Mouse (Mus musculus) heart, embryonic 10.5 days (tissue): Measurements from ENCODE around the gene Stra6. TPM values are rescaled to one million over a fixed set of nuclear protein-coding genes. Genes with fewer than 3 reads are reported as not detected.
A peak's percentile ranks its signal among the peaks of the same experiment; 100 is the strongest.

Source experiments
- DNase-seq: peaks from one replicate; pipeline ENCODE4 v3.0.0-alpha.2; 2017; ENCODE audit warnings: low spot score
- H3K27ac ChIP-seq: fragments of 300-500 bp; sonication (generic); 2 replicates; pipeline ENCODE4 v1.5.1; 2016; ENCODE audit warnings: mild to moderate bottlenecking
- H3K27me3 ChIP-seq: fragments of 300-500 bp; sonication (generic); 2 replicates; pipeline ENCODE4 v1.6.1; 2016; ENCODE audit warnings: mild to moderate bottlenecking; ENCODE audit not compliant: poor library complexity, insufficient read depth, severe bottlenecking
- H3K36me3 ChIP-seq: fragments of 300-500 bp; sonication (generic); 2 replicates; pipeline ENCODE4 v1.6.1; 2016; ENCODE audit warnings: mild to moderate bottlenecking, moderate library complexity
- H3K4me1 ChIP-seq: fragments of 300-500 bp; sonication (generic); 2 replicates; pipeline ENCODE4 v1.6.1; 2016; ENCODE audit warnings: mild to moderate bottlenecking
- H3K4me3 ChIP-seq: fragments of 300-500 bp; sonication (generic); 2 replicates; pipeline ENCODE4 v1.5.1; 2016; ENCODE audit warnings: mild to moderate bottlenecking, moderate library complexity
- H3K9me3 ChIP-seq: fragments of 300-500 bp; sonication (generic); 2 replicates; pipeline ENCODE4 v1.6.1; 2016; ENCODE audit warnings: mild to moderate bottlenecking, moderate library complexity
- WGBS: fragments of 180-500 bp; shearing (Covaris S2); methylation state at CpG from one replicate; pipeline ENCODE4 v1.1.7; 2016; 5-methylcytosine and 5-hydroxymethylcytosine counted together
- polyA plus RNA-seq: library from polyadenylated mRNA; unstranded; fragments of >200 nt; fragmentation: Nextera tagmentation; extraction: Ambion mirVana; gene quantifications from 2 replicates; pipeline ENCODE4 v1.2.1, GENCODE M21; 2016

Gene Stra6
- polyA plus RNA-seq, 1 experiment from 2014 or later, result 16.3 TPM

GRCm38 (mm10) chr9:58086861-58087260 is 23.3 kb downstream of the Stra6 start:
- WGBS, result 61% methylated on average over 7 of the region's 7 CpGs
- H3K36me3 ChIP-seq, result no peaks in the 10 kb centered on the region
- DNase-seq, result no peak
- H3K4me1 ChIP-seq, result peaks cover 35% of the 10 kb centered on the region
- no peak overlapping the region for H3K27ac ChIP-seq
- no peak overlapping the region for H3K4me3 ChIP-seq
- H3K9me3 ChIP-seq, result no peaks in the 10 kb centered on the region
- peaks cover 68% of the 10 kb centered on the region for H3K27me3 ChIP-seq

- H3K27ac ChIP-seq, result no peak overlapping the region
- WGBS, result 65% methylated on average over 7 of the region's 7 CpGs
- H3K9me3 ChIP-seq, result no peaks in the 10 kb centered on the region
- peaks cover 35% of the 10 kb centered on the region for H3K4me1 ChIP-seq
- H3K36me3 ChIP-seq, result no peaks in the 10 kb centered on the region
- no peak for DNase-seq
- no peak overlapping the region for H3K4me3 ChIP-seq
- peaks cover 74% of the 10 kb centered on the region for H3K27me3 ChIP-seq
These were observed 23.9 kb downstream of the Stra6 start for GRCm38 (mm10) chr9:58087277-58087998.

GRCm38 (mm10) chr9:58091623-58092425 is 28.2 kb downstream of the Stra6 start:
- peaks cover 73% of the 10 kb centered on the region for H3K27me3 ChIP-seq
- WGBS, result 62% methylated on average over 4 of the region's 4 CpGs
- H3K27ac ChIP-seq, result no peak overlapping the region

GRCm38 (mm10) chr9:58092581-58093269 is 29.1 kb downstream of the Stra6 start:
- peaks cover 74% of the 10 kb centered on the region for H3K27me3 ChIP-seq
- no peaks in the 10 kb centered on the region for H3K9me3 ChIP-seq
- H3K4me3 ChIP-seq, result no peak overlapping the region
- no peaks in the 10 kb centered on the region for H3K36me3 ChIP-seq
- H3K27ac ChIP-seq, result no peak overlapping the region
- H3K4me1 ChIP-seq, result 0 out of 2 replicates have a peak, but pooled peaks cover 6% of the 10 kb centered on the region
- 70% methylated on average over 7 of the region's 7 CpGs for WGBS
- no peak for DNase-seq

More at GRCm38 (mm10) chr9:58091623-58092425, 28.2 kb downstream of the Stra6 start:
- peaks cover 10% of the 10 kb centered on the region; the same call in 1 of the 2 replicates for H3K4me1 ChIP-seq
- no peak for DNase-seq
- no peak overlapping the region for H3K4me3 ChIP-seq
- H3K36me3 ChIP-seq, result no peaks in the 10 kb centered on the region
- H3K9me3 ChIP-seq, result no peaks in the 10 kb centered on the region

GRCm38 (mm10) chr9:58093776-58094175 is 30.2 kb downstream of the Stra6 start:
- H3K27ac ChIP-seq, result no peak overlapping the region
- 59% methylated on average over 3 of the region's 3 CpGs for WGBS
- H3K9me3 ChIP-seq, result no peaks in the 10 kb centered on the region
- DNase-seq, result no peak
- peaks cover 72% of the 10 kb centered on the region for H3K27me3 ChIP-seq
- no peak overlapping the region for H3K4me3 ChIP-seq
- no peaks in the 10 kb centered on the region for H3K4me1 ChIP-seq
- H3K36me3 ChIP-seq, result no peaks in the 10 kb centered on the region

GRCm38 (mm10) chr9:58095977-58096376 is 32.4 kb downstream of the Stra6 start:
- no peaks in the 10 kb centered on the region for H3K36me3 ChIP-seq
- no peak overlapping the region for H3K4me3 ChIP-seq
- DNase-seq, result no peak
- peaks cover 65% of the 10 kb centered on the region for H3K27me3 ChIP-seq
- 74% methylated on average over 6 of the region's 6 CpGs for WGBS
- H3K4me1 ChIP-seq, result peaks cover 14% of the 10 kb centered on the region
- no peak overlapping the region for H3K27ac ChIP-seq
- H3K9me3 ChIP-seq, result no peaks in the 10 kb centered on the region

GRCm38 (mm10) chr9:58096629-58097301 is 33.2 kb downstream of the Stra6 start:
- Histone ChIP-seq H3K36me3 (no peaks in the 10 kb centered on the region), H3K9me3 (no peaks in the 10 kb centered on the region), H3K4me3 (no peak overlapping the region), H3K27ac (no peak overlapping the region), H3K27me3 (peaks cover 65% of the 10 kb centered on the region), H3K4me1 (peaks cover 18% of the 10 kb centered on the region)
- WGBS, result 48% methylated on average over 5 of the region's 5 CpGs
- no peak for DNase-seq

- no peak overlapping the region for H3K4me3 ChIP-seq
- no peaks in the 10 kb centered on the region for H3K9me3 ChIP-seq
- H3K27me3 ChIP-seq, result peaks cover 68% of the 10 kb centered on the region
- H3K4me1 ChIP-seq, result peaks cover 19% of the 10 kb centered on the region
- WGBS, result 40% methylated on average over 5 of the region's 5 CpGs
- H3K27ac ChIP-seq, result peak overlapping the region; percentile 42; the same call in 1 of the 2 replicates
- no peak for DNase-seq
- H3K36me3 ChIP-seq, result no peaks in the 10 kb centered on the region
These were observed 36.4 kb downstream of the Stra6 start for GRCm38 (mm10) chr9:58099836-58100565.

GRCm38 (mm10) chr9:58102013-58102412 is 38.4 kb downstream of the Stra6 start:
- H3K9me3 ChIP-seq, result no peaks in the 10 kb centered on the region
- peaks cover 75% of the 10 kb centered on the region for H3K27me3 ChIP-seq
- peaks cover 31% of the 10 kb centered on the region for H3K4me1 ChIP-seq
- no peak for DNase-seq
- WGBS, result 73% methylated on average over 4 of the region's 4 CpGs
- no peak overlapping the region for H3K4me3 ChIP-seq
- no peaks in the 10 kb centered on the region for H3K36me3 ChIP-seq
- H3K27ac ChIP-seq, result no peak overlapping the region

GRCm38 (mm10) chr9:58103647-58104046 is 40.1 kb downstream of the Stra6 start:
- 69% methylated on average over 6 of the region's 6 CpGs for WGBS
- peak overlapping the region; percentile 16; the same call in 1 of the 2 replicates for H3K27ac ChIP-seq
- H3K9me3 ChIP-seq, result no peaks in the 10 kb centered on the region
- no peaks in the 10 kb centered on the region for H3K36me3 ChIP-seq
- peaks cover 37% of the 10 kb centered on the region for H3K4me1 ChIP-seq
- DNase-seq, result no peak
- peaks cover 66% of the 10 kb centered on the region for H3K27me3 ChIP-seq
- H3K4me3 ChIP-seq, result no peak overlapping the region

GRCm38 (mm10) chr9:58105595-58106169 is 42.1 kb downstream of the Stra6 start:
- Histone ChIP-seq H3K4me1 (peaks cover 26% of the 10 kb centered on the region), H3K36me3 (no peaks in the 10 kb centered on the region), H3K9me3 (no peaks in the 10 kb centered on the region), H3K4me3 (no peak overlapping the region), H3K27me3 (peaks cover 73% of the 10 kb centered on the region), H3K27ac (peak overlapping the region; percentile 24)
- 64% methylated on average over 15 of the region's 15 CpGs for WGBS
- DNase-seq, result no peak

- H3K4me1 ChIP-seq, result peaks cover 39% of the 10 kb centered on the region
- no peaks in the 10 kb centered on the region for H3K36me3 ChIP-seq
- peaks cover 73% of the 10 kb centered on the region for H3K27me3 ChIP-seq
- no peaks in the 10 kb centered on the region for H3K9me3 ChIP-seq
- H3K27ac ChIP-seq, result no peak overlapping the region
- no peak for DNase-seq
- H3K4me3 ChIP-seq, result no peak overlapping the region
- 50% methylated on average over 5 of the region's 5 CpGs for WGBS
These were observed 43.9 kb downstream of the Stra6 start for GRCm38 (mm10) chr9:58107494-58107893.
